Mouse (Mus musculus) spleen, postnatal 4 days (tissue): ENCODE results near the gene Gm20715.
"Not testable (repeated sequence)": the region's sequence is repeated elsewhere in the genome, so short reads cannot be mapped to it uniquely, and the experiment has no call there.

Source experiments
- DNase-seq, 2 experiments: peaks; one replicate each; pipeline ENCODE4 v3.0.0; 2022; ENCODE audit warnings: low spot score in 2 of 2

Gene Gm20715

GRCm38 (mm10) chr7:6410043-6410442, at the start of gene Gm20715:
TSS of gene Gm20715 (plus strand) at chr7:6410277.
- peak; percentile 80 to 89 for DNase-seq

GRCm38 (mm10) chr7:6360477-6361060, 49.5 kb upstream of the Gm20715 start:
- no peak for DNase-seq

GRCm38 (mm10) chr7:6361756-6362155, 48.3 kb upstream of the Gm20715 start:
- no peak for DNase-seq

- peak; percentile 96 to 97 for DNase-seq
These were observed 47.6 kb upstream of the Gm20715 start for GRCm38 (mm10) chr7:6362268-6363046.

GRCm38 (mm10) chr7:6363047-6363488, 47.0 kb upstream of the Gm20715 start, which contains the start of gene Zfp78:
TSS of gene Zfp78 (plus strand) at chr7:6363280.
- peak; percentile 78 to 86 for DNase-seq

- DNase-seq = no peak
These were observed 45.3 kb upstream of the Gm20715 start for GRCm38 (mm10) chr7:6364761-6365160.

GRCm38 (mm10) chr7:6367185-6367584, 42.9 kb upstream of the Gm20715 start:
- no peak for DNase-seq

GRCm38 (mm10) chr7:6368146-6368545, 41.9 kb upstream of the Gm20715 start:
- not testable (repeated sequence) for DNase-seq

GRCm38 (mm10) chr7:6369460-6369859, 40.6 kb upstream of the Gm20715 start:
- no peak for DNase-seq

GRCm38 (mm10) chr7:6372993-6373392, 37.1 kb upstream of the Gm20715 start:
- DNase-seq = no peak

GRCm38 (mm10) chr7:6378441-6378840, 31.6 kb upstream of the Gm20715 start:
- DNase-seq = no peak

- DNase-seq = no peak
These were observed 28.6 kb upstream of the Gm20715 start for GRCm38 (mm10) chr7:6381431-6381830.

GRCm38 (mm10) chr7:6383044-6383455, 27.0 kb upstream of the Gm20715 start, which contains the start of gene Zfp28:
TSS of gene Zfp28 (plus strand) at chr7:6383295.
- peak; percentile 91 to 94 for DNase-seq

- DNase-seq = no peak
These were observed 26.1 kb upstream of the Gm20715 start for GRCm38 (mm10) chr7:6384011-6384410.

GRCm38 (mm10) chr7:6386995-6387394, 23.1 kb upstream of the Gm20715 start:
- no peak for DNase-seq

- DNase-seq = no peak
These were observed 21.1 kb upstream of the Gm20715 start for GRCm38 (mm10) chr7:6388971-6389370.

GRCm38 (mm10) chr7:6389449-6389848, 20.6 kb upstream of the Gm20715 start:
- DNase-seq = no peak

- DNase-seq = peak in 1 of 2 experiments; percentile 18
These were observed 11.8 kb upstream of the Gm20715 start, which contains the start of gene Smim17 for GRCm38 (mm10) chr7:6397996-6398975. TSS of gene Smim17 (plus strand) at chr7:6398715.

- DNase-seq = no peak
These were observed 4.8 kb downstream of the Gm20715 start for GRCm38 (mm10) chr7:6414626-6415441.

GRCm38 (mm10) chr7:6415442-6415787, 5.3 kb downstream of the Gm20715 start:
- DNase-seq = no peak

GRCm38 (mm10) chr7:6419894-6420293, 9.8 kb downstream of the Gm20715 start:
- no peak for DNase-seq
